Mouse (Mus musculus) hindbrain, postnatal 0 days (tissue): ENCODE measurements around the gene Kcnn4. TPM values are rescaled to one million over a fixed set of nuclear protein-coding genes. Genes with fewer than 3 reads are reported as not detected.
A peak's percentile ranks its signal among the peaks of the same experiment; 100 is the strongest.

Experiments used
- ATAC-seq: fragments of 200-750 bp; cut with Nextera tagmentation; 2 replicates; pipeline ENCODE4 v1.8.0; 2017; ENCODE audit warnings: mild to moderate bottlenecking, moderate TSS enrichment, moderate library complexity
- DNase-seq: peaks from one replicate; pipeline ENCODE4 v3.0.0-alpha.2; 2015; ENCODE audit warnings: low spot score
- H3K27ac ChIP-seq: fragments of 300-500 bp; sonication (generic); 2 replicates; pipeline ENCODE4 v1.5.1; 2014; ENCODE audit warnings: mild to moderate bottlenecking
- H3K27me3 ChIP-seq: fragments of 300-500 bp; sonication (generic); 2 replicates; pipeline ENCODE4 v1.6.1; 2014; ENCODE audit warnings: low read length, mixed read lengths; ENCODE audit not compliant: insufficient read depth
- H3K36me3 ChIP-seq: fragments of 300-500 bp; sonication (generic); 2 replicates; pipeline ENCODE4 v1.6.1; 2014; ENCODE audit warnings: low read length, mixed read lengths; ENCODE audit not compliant: insufficient read depth
- H3K4me1 ChIP-seq: fragments of 300-500 bp; sonication (generic); 2 replicates; pipeline ENCODE4 v1.6.1; 2014; ENCODE audit warnings: antibody characterized with exemption, low read length, mixed read lengths; ENCODE audit not compliant: insufficient read depth
- H3K4me2 ChIP-seq: fragments of 300-500 bp; sonication (generic); 2 replicates; pipeline ENCODE4 v1.6.1; 2014; ENCODE audit warnings: low read depth, mild to moderate bottlenecking, low read length, moderate library complexity, mixed read lengths
- H3K4me3 ChIP-seq: fragments of 300-500 bp; sonication (generic); 2 replicates; pipeline ENCODE4 v1.5.1; 2014; ENCODE audit warnings: low read length
- H3K9ac ChIP-seq: fragments of 300-500 bp; sonication (generic); replicated peaks from 2 replicates; pipeline ENCODE4 v1.6.1; 2014; ENCODE audit warnings: mild to moderate bottlenecking, low read length, moderate library complexity, mixed read lengths
- H3K9me3 ChIP-seq: fragments of 300-500 bp; sonication (generic); 2 replicates; pipeline ENCODE4 v1.6.1; 2016; ENCODE audit warnings: low read length, mixed read lengths
- CTCF ChIP-seq: IDR thresholded peaks from 2 replicates; pipeline ENCODE4 v1.5.1; 2016; ENCODE audit warnings: antibody characterized with exemption, control low read depth, low read depth
- WGBS: fragments of 180-500 bp; shearing (Covaris S2); extraction: QIAGEN DNeasy Blood & Tissue Kit; methylation state at CpG from one replicate; pipeline ENCODE4 v1.1.7; 2014; 5-methylcytosine and 5-hydroxymethylcytosine counted together
- polyA plus RNA-seq: library from polyadenylated mRNA; unstranded; fragments of >200 nt; fragmentation: Nextera tagmentation; extraction: Ambion mirVana; gene quantifications from 2 replicates; pipeline ENCODE4 v1.2.1, GENCODE M21; 2015
- total RNA-seq: library from RNA; depleted of rRNA; stranded (reverse); fragments of >200 nt; gene quantifications from 2 replicates; pipeline ENCODE4 v1.2.3, GENCODE M21; 2014

Kcnn4 gene
- total and polyA plus RNA-seq, 2 experiments from 2014 or later, result 1.2 to 3.9 TPM

- no peaks in the 10 kb centered on the region for H3K27me3 ChIP-seq
- no peak overlapping the region for H3K4me3 ChIP-seq
- no peaks in the 10 kb centered on the region for H3K4me1 ChIP-seq
- no peaks in the 10 kb centered on the region for H3K36me3 ChIP-seq
- WGBS, result 54% methylated on average over 7 of the region's 7 CpGs
- ATAC-seq, result no peak
- H3K27ac ChIP-seq, result peak overlapping the region; percentile 32; the same call in 1 of the 2 replicates
- no peak for TF ChIP-seq CTCF
- H3K9ac ChIP-seq, result no peak overlapping the region
- no peak overlapping the region for H3K4me2 ChIP-seq
- no peaks in the 10 kb centered on the region for H3K9me3 ChIP-seq
- DNase-seq, result no peak
Measured at GRCm38 (mm10) chr7:24390512-24390911, 20.4 kb downstream of the Kcnn4 start.

- Histone ChIP-seq H3K9ac (no peak overlapping the region), H3K9me3 (no peaks in the 10 kb centered on the region), H3K27me3 (no peaks in the 10 kb centered on the region), H3K4me3 (no peak overlapping the region), H3K4me1 (no peaks in the 10 kb centered on the region), H3K27ac (peak overlapping the region; percentile 60; the same call in 1 of the 2 replicates), H3K4me2 (peak overlapping the region; percentile 35), H3K36me3 (no peaks in the 10 kb centered on the region)
- WGBS, result 27% methylated on average over 5 of the region's 5 CpGs
- ATAC-seq, result peak; percentile 74; the same call in 1 of the 2 replicates
- DNase-seq, result peak; percentile 60
- no peak for TF ChIP-seq CTCF
Measured at GRCm38 (mm10) chr7:24391077-24391476, 21.0 kb downstream of the Kcnn4 start.

- H3K27ac ChIP-seq, result no peak overlapping the region
Measured at GRCm38 (mm10) chr7:24391687-24392086, 21.6 kb downstream of the Kcnn4 start.

GRCm38 (mm10) chr7:24394054-24394453 lies 24.0 kb downstream of the Kcnn4 start:
- WGBS, result 82% methylated on average over 2 of the region's 3 CpGs
- DNase-seq (no peak), ATAC-seq (no peak)
- H3K9me3 ChIP-seq, result no peaks in the 10 kb centered on the region
- no peak for TF ChIP-seq CTCF
- H3K27ac ChIP-seq, result no peak overlapping the region
- H3K4me2 ChIP-seq, result no peak overlapping the region
- H3K4me3 ChIP-seq, result no peak overlapping the region
- no peak overlapping the region for H3K9ac ChIP-seq
- no peaks in the 10 kb centered on the region for H3K4me1 ChIP-seq
- no peaks in the 10 kb centered on the region for H3K27me3 ChIP-seq
- no peaks in the 10 kb centered on the region for H3K36me3 ChIP-seq

More at GRCm38 (mm10) chr7:24391687-24392086, 21.6 kb downstream of the Kcnn4 start:
- Histone ChIP-seq H3K9ac (no peak overlapping the region), H3K4me3 (no peak overlapping the region), H3K36me3 (no peaks in the 10 kb centered on the region), H3K4me1 (no peaks in the 10 kb centered on the region), H3K27me3 (no peaks in the 10 kb centered on the region), H3K4me2 (no peak overlapping the region), H3K9me3 (no peaks in the 10 kb centered on the region)
- ATAC-seq, result no peak
- 72% methylated on average over 2 of the region's 2 CpGs for WGBS
- TF ChIP-seq CTCF, result no peak
- no peak for DNase-seq

GRCm38 (mm10) chr7:24394475-24395161 lies 24.6 kb downstream of the Kcnn4 start:
- no peak overlapping the region for H3K4me2 ChIP-seq
- H3K27ac ChIP-seq, result no peak overlapping the region
- WGBS, result 90% methylated on average over 15 of the region's 15 CpGs
- H3K27me3 ChIP-seq, result no peaks in the 10 kb centered on the region
- no peak for DNase-seq
- H3K36me3 ChIP-seq, result no peaks in the 10 kb centered on the region
- no peak for ATAC-seq
- no peaks in the 10 kb centered on the region for H3K4me1 ChIP-seq
- no peak overlapping the region for H3K9ac ChIP-seq
- no peak for TF ChIP-seq CTCF
- H3K9me3 ChIP-seq, result no peaks in the 10 kb centered on the region
- H3K4me3 ChIP-seq, result no peak overlapping the region

GRCm38 (mm10) chr7:24396832-24397231 lies 26.8 kb downstream of the Kcnn4 start:
- DNase-seq, result no peak
- Histone ChIP-seq H3K9me3 (no peaks in the 10 kb centered on the region), H3K4me2 (no peak overlapping the region), H3K27ac (no peak overlapping the region), H3K4me1 (no peaks in the 10 kb centered on the region; the same call in 1 of the 2 replicates), H3K4me3 (no peak overlapping the region), H3K9ac (no peak overlapping the region), H3K27me3 (no peaks in the 10 kb centered on the region), H3K36me3 (no peaks in the 10 kb centered on the region)
- TF ChIP-seq CTCF, result no peak
- ATAC-seq, result no peak
- 81% methylated on average over 11 of the region's 11 CpGs for WGBS

GRCm38 (mm10) chr7:24398364-24398913 lies 28.4 kb downstream of the Kcnn4 start:
- Histone ChIP-seq H3K4me1 (no peaks in the 10 kb centered on the region; the same call in 1 of the 2 replicates), H3K9ac (no peak overlapping the region), H3K36me3 (no peaks in the 10 kb centered on the region), H3K27ac (no peak overlapping the region), H3K27me3 (no peaks in the 10 kb centered on the region), H3K4me2 (no peak overlapping the region), H3K4me3 (no peak overlapping the region), H3K9me3 (no peaks in the 10 kb centered on the region)
- no peak for ATAC-seq
- TF ChIP-seq CTCF, result no peak
- DNase-seq, result no peak
- 93% methylated on average over 8 of the region's 8 CpGs for WGBS
